In the genomic region with DNA sequence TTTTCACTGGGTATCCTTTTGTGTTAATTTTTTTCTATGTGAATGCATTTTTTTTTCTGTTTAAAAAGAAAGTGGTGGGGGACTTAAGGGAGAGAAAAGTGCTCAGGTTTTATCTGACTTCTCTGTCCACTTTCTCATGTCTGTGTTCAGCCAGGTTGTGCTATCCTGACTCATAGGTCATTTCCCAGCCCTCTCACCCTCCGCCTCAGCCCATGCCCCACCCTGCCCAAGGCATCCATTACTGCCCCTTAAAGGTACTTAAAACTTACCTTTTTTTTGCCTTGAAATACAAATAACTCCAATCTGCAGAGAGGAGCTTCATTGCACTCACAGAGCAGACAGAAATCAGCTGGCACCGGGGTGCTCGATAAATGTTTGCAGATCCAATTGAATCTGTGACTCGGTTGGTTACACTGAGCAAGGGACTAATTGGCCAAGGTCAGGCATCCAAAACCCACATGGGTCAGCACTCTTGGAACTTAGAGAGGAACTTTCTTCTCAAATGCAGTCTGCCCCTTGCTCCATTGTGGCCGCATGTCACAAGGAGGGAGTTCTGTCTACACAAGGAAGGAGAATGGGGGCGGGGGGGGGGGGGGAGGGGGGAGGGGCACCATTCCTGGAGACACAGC, we compare ENCODE assay signal across 28 mouse cellular contexts. TPM values are rescaled to one million over a fixed set of nuclear protein-coding genes. Genes with fewer than 3 reads are reported as not detected.
DNase-seq lines count a peak whose midpoint lies in the region; ATAC-seq lines count a peak whose summit lies in the region.
"Had no signal": no experiment of that assay in that cellular context is flagged by ENCODE, and none has a peak within 500 bp of the region (broad histone marks: within the 10 kb centered on the region; RNA-seq: fewer than 3 reads in every experiment).

No protein-coding gene starts in this region.

- H3K9me3 ChIP-seq in heart, embryonic 10.5 days, result no peaks in the 10 kb centered on the region
- no peaks in the 10 kb centered on the region for H3K9me3 ChIP-seq in heart, embryonic 16.5 days (replicated peaks; ENCODE audit: control insufficient read depth, low read length)
- H3K9me3 ChIP-seq in midbrain, embryonic 11.5 days (ENCODE audit: control insufficient read depth, low read length), result no peaks in the 10 kb centered on the region
- no peaks in the 10 kb centered on the region for H3K9me3 ChIP-seq in midbrain, embryonic 15.5 days
- H3K9me3 ChIP-seq: embryonic facial prominence, embryonic 13.5 days; forebrain, embryonic 12.5 days; G1E; hindbrain, embryonic 10.5 days; intestine, embryonic 15.5 days; limb, embryonic 10.5 days; neural tube, embryonic 12.5 days had no signal

- H3K4me2 ChIP-seq in heart, embryonic 16.5 days (ENCODE audit: low read depth, low read length), result peak overlapping the region; percentile 38
- H3K4me2 ChIP-seq in midbrain, embryonic 11.5 days, result no peak overlapping the region
- H3K4me2 ChIP-seq in midbrain, embryonic 15.5 days, result no peak overlapping the region
- H3K4me2 ChIP-seq: embryonic facial prominence, embryonic 13.5 days; forebrain, embryonic 12.5 days; intestine, embryonic 15.5 days; neural tube, embryonic 12.5 days had no signal

- 0 out of 2 replicates have a peak, but pooled peaks cover 2% of the 10 kb centered on the region for H3K36me3 ChIP-seq in heart, embryonic 10.5 days
- no peaks in the 10 kb centered on the region for H3K36me3 ChIP-seq in heart, embryonic 16.5 days (ENCODE audit: control insufficient read depth, insufficient read depth)
- no peaks in the 10 kb centered on the region for H3K36me3 ChIP-seq in midbrain, embryonic 11.5 days (ENCODE audit: control insufficient read depth, insufficient read depth, low read length)
- no peaks in the 10 kb centered on the region for H3K36me3 ChIP-seq in midbrain, embryonic 15.5 days (replicated peaks)
- H3K36me3 ChIP-seq: embryonic facial prominence, embryonic 13.5 days; forebrain, embryonic 12.5 days; G1E; hindbrain, embryonic 10.5 days; intestine, embryonic 15.5 days; limb, embryonic 10.5 days; neural tube, embryonic 12.5 days had no signal

- no peak for ATAC-seq in heart, embryonic 16.5 days (replicated peaks; ENCODE audit: extremely low read depth, insufficient read depth, low FRiP score)
- ATAC-seq in midbrain, embryonic 11.5 days (ENCODE audit: low FRiP score), result no peak
- ATAC-seq in midbrain, embryonic 15.5 days (replicated peaks), result no peak
- ATAC-seq: hindbrain, embryonic 16.5 days; intestine, embryonic 15.5 days had no signal

- H3K27me3 ChIP-seq in heart, embryonic 10.5 days (ENCODE audit: insufficient read depth, poor library complexity, severe bottlenecking), result no peaks in the 10 kb centered on the region
- no peaks in the 10 kb centered on the region for H3K27me3 ChIP-seq in heart, embryonic 16.5 days (ENCODE audit: control insufficient read depth, insufficient read depth, low read length)
- H3K27me3 ChIP-seq in midbrain, embryonic 11.5 days (ENCODE audit: control insufficient read depth, insufficient read depth, low read length), result no peaks in the 10 kb centered on the region
- no peaks in the 10 kb centered on the region for H3K27me3 ChIP-seq in midbrain, embryonic 15.5 days (replicated peaks)
- H3K27me3 ChIP-seq: embryonic facial prominence, embryonic 13.5 days; intestine, embryonic 15.5 days; neural tube, embryonic 12.5 days had no signal

- peak overlapping the region; percentile 35 for H3K9ac ChIP-seq in heart, embryonic 16.5 days (ENCODE audit: low read length)
- H3K9ac ChIP-seq in midbrain, embryonic 11.5 days (ENCODE audit: low read length), result no peak overlapping the region
- H3K9ac ChIP-seq in midbrain, embryonic 15.5 days, result no peak overlapping the region
- H3K9ac ChIP-seq: embryonic facial prominence, embryonic 13.5 days; forebrain, embryonic 12.5 days; intestine, embryonic 15.5 days; neural tube, embryonic 12.5 days had no signal

- H3K27ac ChIP-seq in heart, embryonic 10.5 days, result peak overlapping the region; percentile 71; the same call in 1 of the 2 replicates
- peak overlapping the region; percentile 55 for H3K27ac ChIP-seq in heart, embryonic 16.5 days (ENCODE audit: low read length)
- no peak overlapping the region for H3K27ac ChIP-seq in midbrain, embryonic 11.5 days (ENCODE audit: low read depth, low read length)
- no peak overlapping the region for H3K27ac ChIP-seq in midbrain, embryonic 15.5 days
- H3K27ac ChIP-seq: embryonic facial prominence, embryonic 13.5 days; forebrain, embryonic 12.5 days; hindbrain, embryonic 10.5 days; intestine, embryonic 15.5 days; limb, embryonic 10.5 days; macrophage; neural tube, embryonic 12.5 days had no signal

- H3K4me3 ChIP-seq in heart, embryonic 10.5 days, result no peak overlapping the region
- no peak overlapping the region for H3K4me3 ChIP-seq in heart, embryonic 16.5 days (ENCODE audit: low read length)
- no peak overlapping the region for H3K4me3 ChIP-seq in midbrain, embryonic 11.5 days (ENCODE audit: low read depth, low read length)
- H3K4me3 ChIP-seq in midbrain, embryonic 15.5 days, result no peak overlapping the region
- H3K4me3 ChIP-seq: embryonic facial prominence, embryonic 13.5 days; erythroblast, embryonic 14.5 days; forebrain, embryonic 12.5 days; hindbrain, embryonic 10.5 days; intestine, embryonic 15.5 days; limb, embryonic 10.5 days; neural tube, embryonic 12.5 days had no signal

- no peak for DNase-seq in heart, embryonic 10.5 days (ENCODE audit: low spot score)
- DNase-seq in heart, adult 9 months (ENCODE audit: low spot score in 2 of 2), result no peak
- no peak for DNase-seq in heart, postnatal 4 days
- DNase-seq in midbrain, embryonic 11.5 days (ENCODE audit: low spot score, missing footprints), result peak; percentile 77
- DNase-seq in yolk sac, embryonic 10.5 days (ENCODE audit: low spot score), result peak; percentile 38
- DNase-seq: adrenal gland, adult 8-10 months; B cell, adult 2 months; cerebellum, adult 8-10 months; embryo, embryonic 11 days; kidney, adult 8-10 months; liver; retina, postnatal 1 day; right cerebral cortex, postnatal 25 days; thymus, adult 2 months; thymus, postnatal 4 days had no signal

- peaks cover 37% of the 10 kb centered on the region for H3K4me1 ChIP-seq in heart, embryonic 10.5 days
- peaks cover 28% of the 10 kb centered on the region for H3K4me1 ChIP-seq in heart, embryonic 16.5 days (ENCODE audit: control insufficient read depth, insufficient read depth, low read length)
- H3K4me1 ChIP-seq in midbrain, embryonic 11.5 days (ENCODE audit: control insufficient read depth, insufficient read depth, low read length), result peaks cover 8% of the 10 kb centered on the region
- peaks cover 22% of the 10 kb centered on the region for H3K4me1 ChIP-seq in midbrain, embryonic 15.5 days
- H3K4me1 ChIP-seq: neural tube, embryonic 12.5 days had no signal

- WGBS in heart, embryonic 10.5 days, result 51% methylated on average over 5 of the region's 6 CpGs
- WGBS in heart, embryonic 16.5 days, result 49% methylated on average over 5 of the region's 6 CpGs
- 54% methylated on average over 4 of the region's 6 CpGs for WGBS in midbrain, embryonic 11.5 days
- 42% methylated on average over 5 of the region's 6 CpGs for whole genome bisulfite sequencing in midbrain, embryonic 15.5 days

RNA-seq across cellular contexts. Expression of gene Rtn4rl1, which starts 27.0 kb away (rescaled TPM):
- 9.7 and 16.6 TPM in 2 replicates for polyA plus RNA-seq in heart, embryonic 10.5 days (2016; fragmentation: Nextera tagmentation; extraction: Ambion mirVana)
- polyA plus RNA-seq in heart, embryonic 16.5 days (2015; fragmentation: Nextera tagmentation; extraction: Ambion mirVana), result 12.4 and 13.1 TPM in 2 replicates
- total RNA-seq in heart, postnatal 4 days (2021), result 10 to 100 TPM; 20.3 to 23.2 TPM
- 4.6 TPM in 2 replicates for polyA plus RNA-seq in midbrain, embryonic 11.5 days (2014; fragmentation: Nextera tagmentation; extraction: Ambion mirVana)
- 15.7 and 18.3 TPM in 2 replicates for polyA plus RNA-seq in midbrain, embryonic 15.5 days (2015; fragmentation: Nextera tagmentation; extraction: Ambion mirVana)
- total RNA-seq: G1E had no signal
- polyA plus RNA-seq: erythroblast, embryonic 14.5 days; G1E had no signal

RNA-seq across cellular contexts. Expression of gene Dph1, which starts 29.6 kb away (rescaled TPM):
- 26.8 and 28.0 TPM in 2 replicates for polyA plus RNA-seq in heart, embryonic 10.5 days (2016; fragmentation: Nextera tagmentation; extraction: Ambion mirVana)
- 19.7 and 21.0 TPM in 2 replicates for polyA plus RNA-seq in heart, embryonic 16.5 days (2015; fragmentation: Nextera tagmentation; extraction: Ambion mirVana)
- 10 to 100 TPM; 15.0 to 17.4 TPM for total RNA-seq in heart, postnatal 4 days (2021)
- 15.3 and 17.3 TPM in 2 replicates for polyA plus RNA-seq in midbrain, embryonic 11.5 days (2014; fragmentation: Nextera tagmentation; extraction: Ambion mirVana)
- 13.1 and 14.0 TPM in 2 replicates for polyA plus RNA-seq in midbrain, embryonic 15.5 days (2015; fragmentation: Nextera tagmentation; extraction: Ambion mirVana)

RNA-seq across cellular contexts. Expression of gene Ovca2, which starts 42.0 kb away (rescaled TPM):
- polyA plus RNA-seq in heart, embryonic 10.5 days (2016; fragmentation: Nextera tagmentation; extraction: Ambion mirVana), result 24.0 and 29.0 TPM in 2 replicates
- polyA plus RNA-seq in heart, embryonic 16.5 days (2015; fragmentation: Nextera tagmentation; extraction: Ambion mirVana), result 18.4 and 18.7 TPM in 2 replicates
- total RNA-seq in heart, postnatal 4 days (2021), result 1 to 10 TPM; 8.1 to 8.7 TPM
- 28.5 and 29.8 TPM in 2 replicates for polyA plus RNA-seq in midbrain, embryonic 11.5 days (2014; fragmentation: Nextera tagmentation; extraction: Ambion mirVana)
- polyA plus RNA-seq in midbrain, embryonic 15.5 days (2015; fragmentation: Nextera tagmentation; extraction: Ambion mirVana), result 15.4 and 18.3 TPM in 2 replicates

RNA-seq across cellular contexts. Expression of gene Hic1, which starts 51.3 kb away (rescaled TPM):
- polyA plus RNA-seq in heart, embryonic 10.5 days (2016; fragmentation: Nextera tagmentation; extraction: Ambion mirVana), result 1.9 and 2.1 TPM in 2 replicates
- 7.1 and 9.8 TPM in 2 replicates for polyA plus RNA-seq in heart, embryonic 16.5 days (2015; fragmentation: Nextera tagmentation; extraction: Ambion mirVana)
- total RNA-seq in heart, postnatal 4 days (2021), result 10 to 100 TPM; 42.6 to 49.5 TPM
- polyA plus RNA-seq in midbrain, embryonic 11.5 days (2014; fragmentation: Nextera tagmentation; extraction: Ambion mirVana), result 0.34 and 0.57 TPM in 2 replicates
- polyA plus RNA-seq in midbrain, embryonic 15.5 days (2015; fragmentation: Nextera tagmentation; extraction: Ambion mirVana), result 2.8 and 3.2 TPM in 2 replicates
- total RNA-seq: granulocyte monocyte progenitor cell, adult 5-6 weeks had no signal
- polyA plus RNA-seq: macrophage had no signal

Comparison
In these comparisons a context has a peak if more than half of its experiments do, and no peak if none do; other contexts are left out.
1. DNase-seq: peak in midbrain, embryonic 11.5 days (single experiment) and yolk sac, embryonic 10.5 days (single experiment); none in heart, embryonic 10.5 days (single experiment), heart, adult 9 months (0 of 2) and heart, postnatal 4 days (single experiment).
2. H3K27ac ChIP-seq: peak in heart, embryonic 10.5 days (single experiment) and heart, embryonic 16.5 days (single experiment); none in midbrain, embryonic 11.5 days (single experiment) and midbrain, embryonic 15.5 days (single experiment).